Mouse (Mus musculus): ENCODE measurements around the gene Wdr45.
A peak's percentile ranks its signal among the peaks of the same experiment; 100 is the strongest.
"Not testable (repeated sequence)": the region's sequence is repeated elsewhere in the genome, so short reads cannot be mapped to it uniquely, and the experiment has no call there.

The Wdr45 gene

GRCm38 (mm10) chrX:7714135-7714899 is at the start of gene Wdr45:
Wdr45 (plus strand) TSS chrX:7714333.
- peak; percentile 96 for DNase-seq (ENCODE audit: low read depth, low spot score)

- no peak for DNase-seq (ENCODE audit: low read depth, low spot score)
Observed at GRCm38 (mm10) chrX:7664791-7665190, 49.3 kb upstream of the Wdr45 start.

GRCm38 (mm10) chrX:7665739-7666502 is 48.2 kb upstream of the Wdr45 start:
- DNase-seq (ENCODE audit: low read depth, low spot score), result peak; percentile 25

- DNase-seq (ENCODE audit: low read depth, low spot score), result peak; percentile 75
Observed at GRCm38 (mm10) chrX:7670390-7670881, 43.7 kb upstream of the Wdr45 start.

- DNase-seq (ENCODE audit: low read depth, low spot score), result peak; percentile 37
Observed at GRCm38 (mm10) chrX:7670921-7671623, 43.1 kb upstream of the Wdr45 start, which contains the start of gene Plp2. Plp2 (minus strand) TSS chrX:7671390.

GRCm38 (mm10) chrX:7672739-7673138 is 41.4 kb upstream of the Wdr45 start:
- DNase-seq (ENCODE audit: low read depth, low spot score), result no peak

- peak; percentile 70 for DNase-seq (ENCODE audit: low read depth, low spot score)
Observed at GRCm38 (mm10) chrX:7673578-7674281, 40.4 kb upstream of the Wdr45 start.

GRCm38 (mm10) chrX:7674284-7675000 is 39.7 kb upstream of the Wdr45 start:
- peak; percentile 80 for DNase-seq (ENCODE audit: low read depth, low spot score)

GRCm38 (mm10) chrX:7675001-7675380 is 39.1 kb upstream of the Wdr45 start:
- DNase-seq (ENCODE audit: low read depth, low spot score), result peak; percentile 49

GRCm38 (mm10) chrX:7678986-7679385 is 35.1 kb upstream of the Wdr45 start:
- no peak for DNase-seq (ENCODE audit: low read depth, low spot score)

- peak; percentile 90 for DNase-seq (ENCODE audit: low read depth, low spot score)
Observed at GRCm38 (mm10) chrX:7679405-7680056, 34.6 kb upstream of the Wdr45 start.

- DNase-seq (ENCODE audit: low read depth, low spot score), result no peak
Observed at GRCm38 (mm10) chrX:7680057-7680412, 34.1 kb upstream of the Wdr45 start.

GRCm38 (mm10) chrX:7680864-7681263 is 33.3 kb upstream of the Wdr45 start, which contains the start of gene Magix:
Magix (minus strand) TSS chrX:7681251.
- no peak for DNase-seq (ENCODE audit: low read depth, low spot score)

GRCm38 (mm10) chrX:7688321-7688720 is 25.8 kb upstream of the Wdr45 start:
- DNase-seq (ENCODE audit: low read depth, low spot score), result no peak

GRCm38 (mm10) chrX:7690486-7690885 is 23.6 kb upstream of the Wdr45 start:
- DNase-seq (ENCODE audit: low read depth, low spot score), result no peak

- peak; percentile 52 for DNase-seq (ENCODE audit: low read depth, low spot score)
Observed at GRCm38 (mm10) chrX:7692862-7693261, 21.3 kb upstream of the Wdr45 start.

- DNase-seq (ENCODE audit: low read depth, low spot score), result no peak
Observed at GRCm38 (mm10) chrX:7696520-7696919, 17.6 kb upstream of the Wdr45 start.

GRCm38 (mm10) chrX:7696954-7697381 is 17.2 kb upstream of the Wdr45 start, which contains the start of gene Gpkow:
Gpkow (plus strand) TSS chrX:7697131.
- DNase-seq (ENCODE audit: low read depth, low spot score), result peak; percentile 92

GRCm38 (mm10) chrX:7713764-7714134 is 384 bp upstream of the Wdr45 start:
- DNase-seq (ENCODE audit: low read depth, low spot score), result not testable (repeated sequence)

- peak; percentile 55 for DNase-seq (ENCODE audit: low read depth, low spot score)
Observed at GRCm38 (mm10) chrX:7716058-7716457, 1.9 kb downstream of the Wdr45 start.

Data from ES-CJ7 (cell line).